Comparison of ENCODE assay signal across 10 mouse cellular contexts in the genomic region with DNA sequence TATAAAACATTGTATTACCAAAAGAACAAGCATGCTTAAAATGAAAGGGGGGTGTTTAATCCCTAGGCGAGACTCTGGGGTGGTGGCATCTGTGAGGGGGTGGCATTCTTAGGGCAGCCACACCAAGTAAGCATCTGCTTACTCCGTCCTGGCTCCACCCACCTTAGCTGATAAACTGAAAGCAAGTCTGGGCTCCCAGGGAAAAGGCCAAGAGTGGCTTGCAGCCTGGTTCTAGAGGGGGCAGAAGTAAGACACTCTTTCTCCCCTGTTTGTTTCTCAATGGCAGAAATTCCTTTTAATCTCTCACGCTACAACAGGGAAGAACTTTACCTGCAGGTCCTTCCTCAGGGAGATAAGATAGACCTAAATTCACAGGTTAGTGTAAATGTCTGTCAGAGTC. TPM values are rescaled to one million over a fixed set of nuclear protein-coding genes. Genes with fewer than 3 reads are reported as not detected.
DNase-seq lines count a peak whose midpoint lies in the region; ATAC-seq and TF ChIP-seq lines count a peak whose summit lies in the region.
"Had no signal": no experiment of that assay in that cellular context is flagged by ENCODE, and none has a peak within 500 bp of the region (broad histone marks: within the 10 kb centered on the region; RNA-seq: fewer than 3 reads in every experiment).

No protein-coding gene starts in this region.

- no peak overlapping the region for H3K9ac ChIP-seq in limb, embryonic 15.5 days
- H3K9ac ChIP-seq in MEL (ENCODE audit: control insufficient read depth, low read depth, low read length, poor library complexity, severe bottlenecking), result peak overlapping the region; percentile 72
- no peak overlapping the region for H3K9ac ChIP-seq in midbrain, embryonic 11.5 days (ENCODE audit: low read length)

- TF ChIP-seq POLR2A in MEL (IDR thresholded peaks at IDR 0.05; ENCODE audit: control insufficient read depth in 1 of 2, insufficient read depth in 1 of 2, low read depth in 1 of 2, low read length in 2 of 2, poor library complexity in 1 of 2), result peak in 1 of 2 experiments; percentile 78; a peak in 2 of 4 replicates

- no peaks in the 10 kb centered on the region; the same call in 1 of the 2 replicates for H3K79me2 ChIP-seq in MEL (ENCODE audit: control insufficient read depth, insufficient read depth, low read length, poor library complexity)

- ATAC-seq in limb, embryonic 15.5 days (ENCODE audit: insufficient number of reproducible peaks, low FRiP score, low TSS enrichment, low read depth), result no peak
- ATAC-seq in common myeloid progenitor, adult 5-6 weeks (replicated peaks; ENCODE audit: low read depth, poor library complexity, severe bottlenecking), result peak; percentile 79
- peak; percentile 95 for ATAC-seq in megakaryocyte-erythroid progenitor cell, adult 5-6 weeks (replicated peaks; ENCODE audit: low FRiP score, low TSS enrichment, poor library complexity, severe bottlenecking)
- ATAC-seq in midbrain, embryonic 11.5 days (ENCODE audit: low FRiP score), result no peak

- no peak for TF ChIP-seq RAD21 in MEL (IDR thresholded peaks at IDR 0.05; ENCODE audit: low read depth, low read length)

- no peak overlapping the region for H3K4me2 ChIP-seq in limb, embryonic 15.5 days
- H3K4me2 ChIP-seq in midbrain, embryonic 11.5 days, result no peak overlapping the region

- whole genome bisulfite sequencing in limb, embryonic 15.5 days, result 54% methylated on average over 3 of the region's 3 CpGs
- 68% methylated on average over 3 of the region's 3 CpGs for WGBS in limb, embryonic 10.5 days
- 69% methylated on average over 3 of the region's 3 CpGs for WGBS in midbrain, embryonic 11.5 days

- TF ChIP-seq EP300 in MEL (IDR thresholded peaks at IDR 0.05; ENCODE audit: low read depth in 1 of 2, low read length in 2 of 2), result no peak

- H3K4me1 ChIP-seq in limb, embryonic 15.5 days, result peaks cover 24% of the 10 kb centered on the region
- peaks cover 11% of the 10 kb centered on the region; the same call in 1 of the 2 replicates for H3K4me1 ChIP-seq in limb, embryonic 10.5 days
- H3K4me1 ChIP-seq in MEL (ENCODE audit: control insufficient read depth in 1 of 2, insufficient read depth in 2 of 2, low read length in 2 of 2), result peaks cover 7 to 16% of the 10 kb centered on the region in 2 experiments
- H3K4me1 ChIP-seq in midbrain, embryonic 11.5 days (ENCODE audit: control insufficient read depth, insufficient read depth, low read length), result no peaks in the 10 kb centered on the region
- H3K4me1 ChIP-seq: forebrain, embryonic 10.5 days had no signal

- no peaks in the 10 kb centered on the region for H3K27me3 ChIP-seq in limb, embryonic 15.5 days
- no peaks in the 10 kb centered on the region for H3K27me3 ChIP-seq in limb, embryonic 10.5 days (ENCODE audit: low read depth, poor library complexity, severe bottlenecking)
- H3K27me3 ChIP-seq in MEL (ENCODE audit: control insufficient read depth in 1 of 2, insufficient read depth in 2 of 2, low read length in 2 of 2), result no peaks in the 10 kb centered on the region
- H3K27me3 ChIP-seq in midbrain, embryonic 11.5 days (ENCODE audit: control insufficient read depth, insufficient read depth, low read length), result no peaks in the 10 kb centered on the region

- H3K27ac ChIP-seq in limb, embryonic 15.5 days, result 0 out of 2 replicates have a peak overlapping the region, but pooled peaks have one; percentile 39
- H3K27ac ChIP-seq in limb, embryonic 10.5 days, result no peak overlapping the region
- H3K27ac ChIP-seq in MEL (ENCODE audit: control insufficient read depth, low read depth, low read length), result peak overlapping the region; percentile 79
- H3K27ac ChIP-seq in midbrain, embryonic 11.5 days (ENCODE audit: low read depth, low read length), result no peak overlapping the region
- H3K27ac ChIP-seq: forebrain, embryonic 10.5 days had no signal

- DNase-seq in limb, embryonic 10.5 days (ENCODE audit: low spot score), result no peak
- DNase-seq in MEL (ENCODE audit: low read depth, low spot score), result peak; percentile 86
- no peak for DNase-seq in cerebellum, postnatal 36 days
- DNase-seq in midbrain, embryonic 11.5 days (ENCODE audit: low spot score, missing footprints), result no peak
- DNase-seq in gastrocnemius, postnatal 25 days, result no peak
- DNase-seq: lung, postnatal 4 days had no signal

- H3K9me3 ChIP-seq in limb, embryonic 15.5 days, result no peaks in the 10 kb centered on the region
- H3K9me3 ChIP-seq in limb, embryonic 10.5 days (replicated peaks), result no peaks in the 10 kb centered on the region
- H3K9me3 ChIP-seq in MEL (replicated peaks; ENCODE audit: insufficient read depth, low read length), result no peaks in the 10 kb centered on the region
- H3K9me3 ChIP-seq in midbrain, embryonic 11.5 days (ENCODE audit: control insufficient read depth, low read length), result no peaks in the 10 kb centered on the region
- H3K9me3 ChIP-seq: forebrain, embryonic 10.5 days had no signal

- no peaks in the 10 kb centered on the region for H3K36me3 ChIP-seq in limb, embryonic 15.5 days
- H3K36me3 ChIP-seq in limb, embryonic 10.5 days, result no peaks in the 10 kb centered on the region
- peaks cover 0 to 22% of the 10 kb centered on the region in 2 experiments; a peak in 2 of 4 replicates for H3K36me3 ChIP-seq in MEL (ENCODE audit: control insufficient read depth in 1 of 2, insufficient read depth in 2 of 2, low read length in 2 of 2)
- no peaks in the 10 kb centered on the region for H3K36me3 ChIP-seq in midbrain, embryonic 11.5 days (ENCODE audit: control insufficient read depth, insufficient read depth, low read length)
- H3K36me3 ChIP-seq: forebrain, embryonic 10.5 days had no signal

- H3K4me3 ChIP-seq in limb, embryonic 15.5 days, result no peak overlapping the region
- no peak overlapping the region for H3K4me3 ChIP-seq in limb, embryonic 10.5 days
- H3K4me3 ChIP-seq in MEL (ENCODE audit: control insufficient read depth in 1 of 2, insufficient read depth in 1 of 2, low read depth in 2 of 2, low read length in 2 of 2), result peak overlapping the region; percentile 57 to 67
- H3K4me3 ChIP-seq in midbrain, embryonic 11.5 days (ENCODE audit: low read depth, low read length), result no peak overlapping the region
- H3K4me3 ChIP-seq: forebrain, embryonic 10.5 days had no signal

- TF ChIP-seq CTCF in MEL (IDR thresholded peaks at IDR 0.05 in 2 of 3, conservative IDR thresholded peaks at IDR 0.05 in 1 of 3; ENCODE audit: control insufficient read depth in 1 of 3, insufficient read depth in 1 of 3, low read depth in 2 of 3, low read length in 3 of 3, poor library complexity in 1 of 3, severe bottlenecking in 1 of 3), result no peak

TF ChIP-seq in MEL, 35 proteins besides CTCF, POLR2A, EP300 and RAD21 (continues in another document):
- TF ChIP-seq MYB (IDR thresholded peaks at IDR 0.05; ENCODE audit: low read depth, low read length), result no peak
- no peak for TF ChIP-seq MXI1 (IDR thresholded peaks at IDR 0.05; ENCODE audit: low read depth, low read length)
- no peak for TF ChIP-seq ETS1 (IDR thresholded peaks at IDR 0.05; ENCODE audit: low read depth, low read length)
- TF ChIP-seq ZKSCAN1 (IDR thresholded peaks at IDR 0.05; ENCODE audit: low read depth, low read length), result no peak
- TF ChIP-seq JUND (IDR thresholded peaks at IDR 0.05; ENCODE audit: low read depth, low read length), result no peak
- no peak for TF ChIP-seq POLR2AphosphoS5 (IDR thresholded peaks at IDR 0.05; ENCODE audit: borderline replicate concordance, low read depth, low read length)
- no peak for TF ChIP-seq ELF1 (IDR thresholded peaks at IDR 0.05; ENCODE audit: low read depth, low read length)
- no peak for TF ChIP-seq E2F4 (IDR thresholded peaks at IDR 0.05; ENCODE audit: borderline replicate concordance, low read depth, low read length)
- TF ChIP-seq USF1 (IDR thresholded peaks at IDR 0.05; ENCODE audit: low read depth, low read length), result no peak
- TF ChIP-seq TCF12 (IDR thresholded peaks at IDR 0.05; ENCODE audit: low read depth, low read length), result no peak
- TF ChIP-seq ZNF384 (IDR thresholded peaks at IDR 0.05; ENCODE audit: low read depth, low read length), result peak; percentile 13; the same call in 1 of the 2 replicates
- no peak for TF ChIP-seq NRF1 (IDR thresholded peaks at IDR 0.05; ENCODE audit: insufficient read depth, low read depth, low read length, poor library complexity, severe bottlenecking)
- TF ChIP-seq USF2 (IDR thresholded peaks at IDR 0.05; ENCODE audit: borderline replicate concordance in 1 of 2, insufficient read depth in 1 of 2, low read depth in 1 of 2, low read length in 2 of 2), result no peak
- no peak for TF ChIP-seq BHLHE40 (IDR thresholded peaks at IDR 0.05; ENCODE audit: borderline replicate concordance, low read depth, low read length)
- no peak for TF ChIP-seq MAX (IDR thresholded peaks at IDR 0.05; ENCODE audit: low read length)
- no peak for TF ChIP-seq UBTF (IDR thresholded peaks at IDR 0.05; ENCODE audit: borderline replicate concordance, insufficient read depth, low read depth, low read length)
- TF ChIP-seq MAFK (IDR thresholded peaks at IDR 0.05; ENCODE audit: borderline replicate concordance, low read depth, low read length), result no peak
- no peak for TF ChIP-seq TAL1 (IDR thresholded peaks at IDR 0.05; ENCODE audit: low read length)
- TF ChIP-seq MYC (IDR thresholded peaks at IDR 0.05; ENCODE audit: low read depth, low read length), result peak; percentile 48; the same call in 1 of the 2 replicates
- TF ChIP-seq CHD1 (IDR thresholded peaks at IDR 0.05; ENCODE audit: low read depth, low read length), result no peak
- TF ChIP-seq HCFC1 (IDR thresholded peaks at IDR 0.05; ENCODE audit: low read depth, low read length), result no peak
- TF ChIP-seq KAT2A (conservative IDR thresholded peaks at IDR 0.05; ENCODE audit: low read depth, low read length), result no peak
- TF ChIP-seq ZMIZ1 (IDR thresholded peaks at IDR 0.05; ENCODE audit: low read depth, low read length), result peak; percentile 84; the same call in 1 of the 2 replicates
- TF ChIP-seq NELFE (IDR thresholded peaks at IDR 0.05; ENCODE audit: low read depth, low read length), result peak; percentile 70
- TF ChIP-seq GABPA (IDR thresholded peaks at IDR 0.05; ENCODE audit: low read depth, low read length), result no peak

RNA-seq across cellular contexts. Expression of gene Nfat5, which starts 38.9 kb away (rescaled TPM):
- 17.7 and 22.0 TPM in 2 replicates for polyA plus RNA-seq in limb, embryonic 15.5 days (2015; fragmentation: Nextera tagmentation; extraction: Ambion mirVana)
- polyA plus RNA-seq in limb, embryonic 10.5 days (2016; fragmentation: Nextera tagmentation; extraction: Ambion mirVana), result 10.0 and 13.0 TPM in 2 replicates
- 4.2 and 5.1 TPM in 2 replicates for total RNA-seq in MEL (2012; rRNA removed)
- polyA plus RNA-seq in MEL (2012; ENCODE audit: insufficient read depth in 1 of 2, insufficient read length in 2 of 2, low read depth in 1 of 2, low replicate concordance in 2 of 2, missing spikeins in 1 of 2), result 10 to 100 TPM in 1 of 2 experiments, not detected in 1; 11.3 TPM
- total RNA-seq in common myeloid progenitor, adult 5-6 weeks (2017), result 16.0 and 35.4 TPM in 2 replicates
- 25.8 and 29.9 TPM in 2 replicates for total RNA-seq in megakaryocyte-erythroid progenitor cell, adult 5-6 weeks (2014; fragmentation: Nextera tagmentation)
- total RNA-seq in megakaryocyte-erythroid progenitor cell, adult 5-6 weeks (2017), result 16.6 and 23.4 TPM in 2 replicates
- polyA plus RNA-seq in midbrain, embryonic 11.5 days (2014; fragmentation: Nextera tagmentation; extraction: Ambion mirVana), result 6.5 and 7.6 TPM in 2 replicates
- total RNA-seq in gastrocnemius, postnatal 25 days (2021), result 10 to 100 TPM; 14.4 to 16.9 TPM

Comparison
In these comparisons a context has a peak if more than half of its experiments do, and no peak if none do; other contexts are left out.
1. H3K27ac ChIP-seq: peak in limb, embryonic 15.5 days (single experiment) and MEL (single experiment); none in limb, embryonic 10.5 days (single experiment) and midbrain, embryonic 11.5 days (single experiment).
2. ATAC-seq: peak in common myeloid progenitor, adult 5-6 weeks (single experiment) and megakaryocyte-erythroid progenitor cell, adult 5-6 weeks (single experiment); none in limb, embryonic 15.5 days (single experiment) and midbrain, embryonic 11.5 days (single experiment).
3. H3K4me3 ChIP-seq: peak in MEL (2 of 2); none in limb, embryonic 15.5 days (single experiment), limb, embryonic 10.5 days (single experiment) and midbrain, embryonic 11.5 days (single experiment).